Mouse (Mus musculus): ENCODE data around the gene Ttc1. TPM values are rescaled to one million over a fixed set of nuclear protein-coding genes. Genes with fewer than 3 reads are reported as not detected.
A peak's percentile ranks its signal among the peaks of the same experiment; 100 is the strongest.

Gene Ttc1
- polyA plus RNA-seq (2015; fragmentation: Nextera tagmentation; extraction: Ambion mirVana) = 57.9 and 64.6 TPM in 2 replicates

- no peaks in the 10 kb centered on the region for H3K27me3 ChIP-seq (ENCODE audit: control insufficient read depth, insufficient read depth, low read depth, low read length)
- H3K4me2 ChIP-seq (ENCODE audit: low read depth, low read length) = peak within 1 kb of the TSS; percentile 74
- peaks cover 9% of the 10 kb centered on the region for H3K4me1 ChIP-seq (replicated peaks; ENCODE audit: control insufficient read depth, insufficient read depth, low read length)
- ATAC-seq (ENCODE audit: low read depth) = peak; percentile 98
- H3K9me3 ChIP-seq (ENCODE audit: control insufficient read depth, low read length) = no peaks in the 10 kb centered on the region
- H3K9ac ChIP-seq (ENCODE audit: low read length) = peak within 1 kb of the TSS; percentile 77
- WGBS = 3% methylated on average over 47 of the region's 47 CpGs
- H3K27ac ChIP-seq (ENCODE audit: low read length) = peak within 1 kb of the TSS; percentile 32
- peak within 1 kb of the TSS; percentile 72 for H3K4me3 ChIP-seq (ENCODE audit: low read length)
- peaks cover 2% of the 10 kb centered on the region; the same call in 1 of the 2 replicates for H3K36me3 ChIP-seq (ENCODE audit: control insufficient read depth, insufficient read depth, low read length)
Observed at GRCm38 (mm10) chr11:43747233-43748226, at the start of gene Ttc1. Gene Ttc1, minus strand, starts transcription at chr11:43748008.

- Histone ChIP-seq H3K9me3 (ENCODE audit: control insufficient read depth, low read length) (no peaks in the 10 kb centered on the region), H3K27me3 (ENCODE audit: control insufficient read depth, insufficient read depth, low read depth, low read length) (no peaks in the 10 kb centered on the region), H3K4me1 (replicated peaks; ENCODE audit: control insufficient read depth, insufficient read depth, low read length) (no peaks in the 10 kb centered on the region), H3K36me3 (ENCODE audit: control insufficient read depth, insufficient read depth, low read length) (no peaks in the 10 kb centered on the region), H3K27ac (ENCODE audit: low read length) (no peak overlapping the region), H3K4me2 (ENCODE audit: low read depth, low read length) (no peak overlapping the region), H3K4me3 (ENCODE audit: low read length) (no peak overlapping the region), H3K9ac (ENCODE audit: low read length) (no peak overlapping the region)
- 58% methylated on average over 8 of the region's 8 CpGs for WGBS
- no peak; the same call in 1 of the 2 replicates for ATAC-seq (ENCODE audit: low read depth)
Observed at GRCm38 (mm10) chr11:43795992-43796391, 48.2 kb upstream of the Ttc1 start.

GRCm38 (mm10) chr11:43790446-43790845 lies 42.6 kb upstream of the Ttc1 start:
- H3K36me3 ChIP-seq (ENCODE audit: control insufficient read depth, insufficient read depth, low read length) = no peaks in the 10 kb centered on the region
- no peak overlapping the region for H3K4me2 ChIP-seq (ENCODE audit: low read depth, low read length)
- no peak overlapping the region for H3K4me3 ChIP-seq (ENCODE audit: low read length)
- WGBS = 63% methylated on average over 6 of the region's 6 CpGs
- H3K9ac ChIP-seq (ENCODE audit: low read length) = no peak overlapping the region
- H3K4me1 ChIP-seq (replicated peaks; ENCODE audit: control insufficient read depth, insufficient read depth, low read length) = no peaks in the 10 kb centered on the region
- H3K27ac ChIP-seq (ENCODE audit: low read length) = no peak overlapping the region
- peak; percentile 54; the same call in 1 of the 2 replicates for ATAC-seq (ENCODE audit: low read depth)
- no peaks in the 10 kb centered on the region for H3K27me3 ChIP-seq (ENCODE audit: control insufficient read depth, insufficient read depth, low read depth, low read length)
- no peaks in the 10 kb centered on the region for H3K9me3 ChIP-seq (ENCODE audit: control insufficient read depth, low read length)

GRCm38 (mm10) chr11:43783772-43784171 lies 36.0 kb upstream of the Ttc1 start:
- no peaks in the 10 kb centered on the region; the same call in 1 of the 2 replicates for H3K4me1 ChIP-seq (replicated peaks; ENCODE audit: control insufficient read depth, insufficient read depth, low read length)
- 11% methylated on average over 2 of the region's 2 CpGs for WGBS
- ATAC-seq (ENCODE audit: low read depth) = peak; percentile 78

GRCm38 (mm10) chr11:43783106-43783505 lies 35.3 kb upstream of the Ttc1 start:
- Histone ChIP-seq H3K4me1 (replicated peaks; ENCODE audit: control insufficient read depth, insufficient read depth, low read length) (no peaks in the 10 kb centered on the region; the same call in 1 of the 2 replicates), H3K4me3 (ENCODE audit: low read length) (no peak overlapping the region), H3K27me3 (ENCODE audit: control insufficient read depth, insufficient read depth, low read depth, low read length) (no peaks in the 10 kb centered on the region), H3K9me3 (ENCODE audit: control insufficient read depth, low read length) (no peaks in the 10 kb centered on the region), H3K9ac (ENCODE audit: low read length) (no peak overlapping the region), H3K36me3 (ENCODE audit: control insufficient read depth, insufficient read depth, low read length) (no peaks in the 10 kb centered on the region), H3K27ac (ENCODE audit: low read length) (no peak overlapping the region), H3K4me2 (ENCODE audit: low read depth, low read length) (no peak overlapping the region)
- ATAC-seq (ENCODE audit: low read depth) = 0 out of 2 replicates have a peak, but pooled peaks have one; percentile 21
- WGBS = 66% methylated on average over 5 of the region's 5 CpGs

More at GRCm38 (mm10) chr11:43783772-43784171, 36.0 kb upstream of the Ttc1 start:
- H3K27me3 ChIP-seq (ENCODE audit: control insufficient read depth, insufficient read depth, low read depth, low read length) = no peaks in the 10 kb centered on the region
- H3K36me3 ChIP-seq (ENCODE audit: control insufficient read depth, insufficient read depth, low read length) = no peaks in the 10 kb centered on the region
- H3K4me3 ChIP-seq (ENCODE audit: low read length) = no peak overlapping the region
- no peak overlapping the region for H3K9ac ChIP-seq (ENCODE audit: low read length)
- H3K27ac ChIP-seq (ENCODE audit: low read length) = no peak overlapping the region
- H3K9me3 ChIP-seq (ENCODE audit: control insufficient read depth, low read length) = no peaks in the 10 kb centered on the region
- H3K4me2 ChIP-seq (ENCODE audit: low read depth, low read length) = no peak overlapping the region

- no peak overlapping the region for H3K9ac ChIP-seq (ENCODE audit: low read length)
- no peak for ATAC-seq (ENCODE audit: low read depth)
- peaks cover 6% of the 10 kb centered on the region; the same call in 1 of the 2 replicates for H3K27me3 ChIP-seq (ENCODE audit: control insufficient read depth, insufficient read depth, low read depth, low read length)
- WGBS = 54% methylated on average over 5 of the region's 5 CpGs
- H3K4me1 ChIP-seq (replicated peaks; ENCODE audit: control insufficient read depth, insufficient read depth, low read length) = peaks cover 10% of the 10 kb centered on the region
- no peak overlapping the region for H3K4me2 ChIP-seq (ENCODE audit: low read depth, low read length)
- no peak overlapping the region for H3K4me3 ChIP-seq (ENCODE audit: low read length)
- H3K36me3 ChIP-seq (ENCODE audit: control insufficient read depth, insufficient read depth, low read length) = no peaks in the 10 kb centered on the region
- no peaks in the 10 kb centered on the region for H3K9me3 ChIP-seq (ENCODE audit: control insufficient read depth, low read length)
- H3K27ac ChIP-seq (ENCODE audit: low read length) = no peak overlapping the region; the same call in 1 of the 2 replicates
Observed at GRCm38 (mm10) chr11:43779551-43779950, 31.7 kb upstream of the Ttc1 start.

GRCm38 (mm10) chr11:43776324-43776694 lies 28.5 kb upstream of the Ttc1 start:
- H3K27ac ChIP-seq (ENCODE audit: low read length) = peak overlapping the region; percentile 69; the same call in 1 of the 2 replicates
- H3K9ac ChIP-seq (ENCODE audit: low read length) = peak overlapping the region; percentile 56

GRCm38 (mm10) chr11:43775469-43776323 lies 27.9 kb upstream of the Ttc1 start:
- peak overlapping the region; percentile 59 for H3K4me2 ChIP-seq (ENCODE audit: low read depth, low read length)
- peaks cover 6% of the 10 kb centered on the region; the same call in 1 of the 2 replicates for H3K27me3 ChIP-seq (ENCODE audit: control insufficient read depth, insufficient read depth, low read depth, low read length)
- H3K27ac ChIP-seq (ENCODE audit: low read length) = peak overlapping the region; percentile 69
- H3K4me1 ChIP-seq (replicated peaks; ENCODE audit: control insufficient read depth, insufficient read depth, low read length) = peaks cover 14% of the 10 kb centered on the region
- no peak for ATAC-seq (ENCODE audit: low read depth)
- no peaks in the 10 kb centered on the region for H3K36me3 ChIP-seq (ENCODE audit: control insufficient read depth, insufficient read depth, low read length)
- peak overlapping the region; percentile 56 for H3K9ac ChIP-seq (ENCODE audit: low read length)
- peak overlapping the region; percentile 47 for H3K4me3 ChIP-seq (ENCODE audit: low read length)
- WGBS = 12% methylated on average over 61 of the region's 63 CpGs
- no peaks in the 10 kb centered on the region for H3K9me3 ChIP-seq (ENCODE audit: control insufficient read depth, low read length)

More at GRCm38 (mm10) chr11:43776324-43776694, 28.5 kb upstream of the Ttc1 start:
- Histone ChIP-seq H3K4me3 (ENCODE audit: low read length) (peak overlapping the region; percentile 47), H3K27me3 (ENCODE audit: control insufficient read depth, insufficient read depth, low read depth, low read length) (peaks cover 6% of the 10 kb centered on the region; the same call in 1 of the 2 replicates), H3K4me2 (ENCODE audit: low read depth, low read length) (peak overlapping the region; percentile 59), H3K9me3 (ENCODE audit: control insufficient read depth, low read length) (no peaks in the 10 kb centered on the region), H3K36me3 (ENCODE audit: control insufficient read depth, insufficient read depth, low read length) (no peaks in the 10 kb centered on the region), H3K4me1 (replicated peaks; ENCODE audit: control insufficient read depth, insufficient read depth, low read length) (peaks cover 14% of the 10 kb centered on the region)
- no peak for ATAC-seq (ENCODE audit: low read depth)
- 18% methylated on average over 8 of the region's 8 CpGs for WGBS

Measured in lung, embryonic 16.5 days (tissue).